Mouse (Mus musculus) CH12F3 (cell line): Measurements from ENCODE around the gene Pacsin1.

ENCODE experiments used
- in situ Hi-C: fragments of 300-500 bp; cut with MboI; formaldehyde crosslinking; loops from 2 replicates; pipeline ENCODE4 v1.14.3; 2020; ENCODE audit warnings: low sequenced_read_pairs

Pacsin1 gene

DNA sequence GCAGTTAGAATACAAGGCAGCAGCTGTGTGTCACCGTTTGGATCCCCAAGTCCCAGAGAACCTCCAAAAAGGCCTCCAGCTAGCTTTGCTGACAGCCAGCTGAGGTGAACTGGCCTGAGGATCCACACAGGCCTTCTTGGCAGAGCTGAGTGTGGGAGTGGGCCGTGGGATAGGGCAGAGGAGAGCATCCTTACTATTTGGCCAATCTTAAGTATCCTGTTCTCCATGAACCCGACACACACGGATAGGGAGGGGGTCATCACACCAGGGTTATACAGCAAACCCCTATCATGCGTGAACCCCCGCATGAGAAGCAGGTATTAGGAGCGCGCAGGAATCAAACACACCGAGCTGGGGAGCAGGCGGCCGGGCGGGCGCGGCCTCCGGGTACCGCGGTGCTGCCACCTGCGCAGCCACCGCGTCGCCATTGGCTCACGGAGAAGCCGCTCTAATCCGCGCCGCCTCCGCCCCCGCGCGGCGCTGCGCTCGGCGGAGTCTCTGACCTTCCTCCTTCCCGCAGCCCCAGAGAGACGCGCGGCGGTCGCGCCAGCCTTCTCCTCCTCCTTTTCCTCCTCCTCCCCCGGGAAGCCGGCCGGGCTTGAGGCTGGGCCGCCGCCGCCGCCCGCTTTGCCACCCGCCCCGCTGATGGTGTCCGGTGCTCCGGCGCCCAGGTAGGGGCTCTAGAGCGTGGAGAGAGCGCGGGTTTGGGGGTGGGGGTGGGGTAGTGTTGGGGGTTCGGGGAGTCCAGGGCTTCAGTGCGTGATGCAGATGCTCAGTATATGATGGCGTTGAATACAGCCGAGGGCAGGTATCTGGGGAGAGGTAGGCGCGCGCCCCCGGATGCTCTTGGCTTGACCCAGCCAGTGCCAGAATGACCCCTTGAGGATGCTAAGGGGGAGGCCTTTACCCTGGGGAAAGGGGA, at the start of gene Pacsin1:
Gene Pacsin1, plus strand, starts transcription at position 421 of the 922 bp plus-strand sequence.
- in situ Hi-C loops: loop anchor here (10.0 kb wide), 1 partner anchor 109 kb away; no protein-coding TSS in a partner anchor

DNA sequence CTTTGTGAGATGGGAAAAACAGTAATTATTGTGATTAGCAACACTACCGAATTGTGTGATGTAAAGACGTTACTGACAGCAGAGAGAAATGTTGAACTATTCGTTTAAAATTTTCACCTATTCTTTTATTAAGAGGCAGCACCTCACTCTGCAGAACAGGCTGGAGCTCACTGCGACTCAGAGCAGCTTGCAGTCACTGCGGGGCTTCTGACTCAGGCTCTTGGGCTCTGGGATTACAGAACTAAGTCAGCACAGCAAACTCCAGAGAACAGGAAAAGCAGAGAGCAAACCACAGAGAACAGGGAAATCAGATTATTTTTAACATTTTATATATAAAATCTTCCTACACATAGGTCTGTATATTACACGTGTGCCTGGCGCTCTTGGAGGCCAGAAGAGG, 45.7 kb upstream of the Pacsin1 start:
- in situ Hi-C loops: no loop called here

DNA sequence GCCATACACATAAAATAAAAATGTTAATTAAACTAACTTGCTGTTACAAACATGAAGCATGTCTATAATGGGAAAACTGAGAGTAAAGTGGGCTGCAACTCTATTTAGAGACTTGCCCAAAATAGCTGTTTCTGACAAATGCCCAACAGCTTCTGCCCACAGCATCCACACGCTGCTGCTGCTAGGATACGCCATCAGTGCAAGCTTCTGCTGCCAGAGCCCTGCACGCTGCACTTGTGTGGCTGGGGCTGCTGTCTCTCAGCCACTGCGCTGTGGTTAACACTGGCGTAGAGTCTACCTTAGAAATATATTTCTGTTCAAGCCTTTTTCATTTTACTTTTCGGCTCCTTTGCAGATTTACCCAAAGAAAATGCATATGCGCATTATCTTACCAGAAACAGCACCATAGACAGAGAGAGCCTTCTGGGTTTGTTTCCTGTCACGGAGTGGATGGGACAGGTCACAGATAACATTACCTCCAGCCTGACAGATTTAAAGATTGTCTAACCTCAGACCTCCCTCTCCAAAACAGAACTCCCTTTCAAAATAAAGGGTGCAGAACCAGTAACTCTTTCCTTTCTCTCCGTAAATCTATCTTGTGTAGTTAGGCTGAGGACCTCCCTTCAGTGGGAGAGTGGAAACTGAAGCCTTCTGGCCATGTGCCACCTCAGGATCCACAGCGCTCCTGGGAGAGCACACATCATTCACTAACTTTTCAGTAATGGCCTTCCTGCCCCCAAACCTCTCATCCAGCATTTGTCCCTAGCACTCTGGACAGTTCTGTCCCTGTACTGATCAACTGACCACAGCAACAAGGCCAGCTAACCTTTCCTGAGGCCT, 44.4 kb upstream of the Pacsin1 start:
- in situ Hi-C loops: no loop called here

DNA sequence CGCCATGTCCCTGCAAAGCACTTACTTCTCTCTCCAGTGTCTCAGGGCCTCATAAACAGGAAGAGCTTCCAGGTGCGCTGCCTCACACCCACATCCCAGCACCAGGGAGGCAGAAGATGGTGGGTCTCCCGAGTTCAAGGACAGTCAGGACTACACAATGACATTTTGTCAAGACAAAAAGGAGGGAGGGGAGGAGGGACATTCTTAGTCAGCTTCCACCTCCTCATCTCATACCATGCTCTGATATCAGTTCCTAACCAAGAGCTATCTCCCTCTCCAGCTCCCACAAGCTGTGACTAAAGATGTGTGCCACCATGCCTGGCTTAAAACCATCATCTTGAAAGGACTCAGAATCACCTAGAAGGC, 43.8 kb upstream of the Pacsin1 start:
- in situ Hi-C loops: no loop called here

DNA sequence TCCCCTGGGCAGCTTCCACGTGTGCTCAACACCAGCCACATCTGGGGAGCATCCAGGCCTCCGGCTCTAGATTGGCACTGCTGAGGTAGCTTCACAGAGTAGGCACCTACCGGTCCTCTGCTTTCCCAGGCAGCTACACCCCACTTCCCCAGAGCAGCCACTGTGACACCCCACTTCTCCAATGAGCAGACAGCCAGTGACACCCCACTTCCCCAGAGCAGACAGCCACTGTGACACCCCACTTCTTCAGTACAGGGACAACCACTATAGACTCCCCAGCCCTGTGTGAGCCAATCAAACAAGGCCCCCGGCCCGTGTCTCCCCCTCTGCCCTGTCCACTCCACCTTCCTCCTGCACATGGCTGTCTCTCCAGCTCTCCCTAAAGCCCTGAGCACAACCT, 43.3 kb upstream of the Pacsin1 start:
- in situ Hi-C loops: no loop called here

DNA sequence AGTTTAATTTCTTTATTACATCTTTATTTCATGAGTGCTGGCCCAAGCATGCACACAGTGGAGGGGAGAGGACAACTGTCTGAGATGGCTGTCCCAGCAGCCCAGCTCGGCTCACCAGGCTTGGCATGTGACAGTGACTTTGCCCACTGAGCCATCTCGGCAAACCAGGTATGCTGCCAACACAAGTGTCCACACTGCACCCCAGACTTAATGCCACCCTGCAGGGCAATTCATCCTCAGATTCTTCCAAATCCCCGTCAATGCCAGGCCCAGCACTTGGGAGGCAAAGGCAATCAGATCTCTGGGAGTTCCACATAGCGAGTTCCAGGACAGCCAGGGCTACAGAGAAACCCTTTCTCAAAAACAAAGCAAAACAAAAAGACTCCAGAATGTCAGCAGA, 42.3 kb upstream of the Pacsin1 start:
- in situ Hi-C loops: no loop called here

- in situ Hi-C loops: no loop called here
Observed at GRCm38 (mm10) chr17:27615388-27615787, 39.9 kb upstream of the Pacsin1 start.

- in situ Hi-C loops: no loop called here
Observed at GRCm38 (mm10) chr17:27621161-27621560, 34.1 kb upstream of the Pacsin1 start.

- in situ Hi-C loops: no loop called here
Observed at GRCm38 (mm10) chr17:27621705-27622531, 33.4 kb upstream of the Pacsin1 start.

DNA sequence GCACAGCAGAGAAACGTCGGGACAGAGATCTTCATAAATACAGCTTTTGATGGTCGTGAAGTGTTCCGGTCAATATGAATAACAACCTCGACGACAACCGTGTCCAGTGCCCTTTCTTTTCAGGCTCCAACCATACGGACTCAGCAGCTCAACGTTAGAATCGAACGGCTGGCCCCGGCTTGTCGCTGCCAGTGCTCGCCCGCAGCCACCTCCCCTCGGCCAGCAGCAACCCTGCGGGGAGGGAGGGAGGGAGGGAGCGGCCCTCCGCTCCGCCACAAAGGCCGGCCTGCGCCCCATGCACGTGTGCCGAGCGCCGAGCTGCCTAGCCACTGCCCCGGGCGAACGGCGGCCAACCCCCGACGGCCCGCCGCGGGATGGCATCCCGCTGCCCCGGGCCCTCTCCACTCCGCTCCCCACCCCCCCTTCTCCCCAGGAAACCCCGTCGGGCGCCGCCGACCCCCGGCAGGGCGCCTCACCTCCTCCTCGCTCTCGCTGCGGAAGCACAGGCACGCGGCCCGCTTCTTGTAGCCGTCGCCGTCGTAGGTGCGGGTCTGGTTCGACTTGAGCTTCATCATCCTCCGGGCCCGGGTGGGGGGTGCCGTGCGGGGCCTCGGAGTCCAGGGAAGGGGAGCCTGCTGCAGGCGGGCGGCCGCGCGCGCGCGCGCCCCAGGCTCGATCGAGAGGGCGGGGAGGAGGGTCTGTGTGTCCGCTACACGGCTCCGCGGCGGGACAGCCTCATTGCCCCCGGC, 32.5 kb upstream of the Pacsin1 start:
- in situ Hi-C loops: no loop called here

DNA sequence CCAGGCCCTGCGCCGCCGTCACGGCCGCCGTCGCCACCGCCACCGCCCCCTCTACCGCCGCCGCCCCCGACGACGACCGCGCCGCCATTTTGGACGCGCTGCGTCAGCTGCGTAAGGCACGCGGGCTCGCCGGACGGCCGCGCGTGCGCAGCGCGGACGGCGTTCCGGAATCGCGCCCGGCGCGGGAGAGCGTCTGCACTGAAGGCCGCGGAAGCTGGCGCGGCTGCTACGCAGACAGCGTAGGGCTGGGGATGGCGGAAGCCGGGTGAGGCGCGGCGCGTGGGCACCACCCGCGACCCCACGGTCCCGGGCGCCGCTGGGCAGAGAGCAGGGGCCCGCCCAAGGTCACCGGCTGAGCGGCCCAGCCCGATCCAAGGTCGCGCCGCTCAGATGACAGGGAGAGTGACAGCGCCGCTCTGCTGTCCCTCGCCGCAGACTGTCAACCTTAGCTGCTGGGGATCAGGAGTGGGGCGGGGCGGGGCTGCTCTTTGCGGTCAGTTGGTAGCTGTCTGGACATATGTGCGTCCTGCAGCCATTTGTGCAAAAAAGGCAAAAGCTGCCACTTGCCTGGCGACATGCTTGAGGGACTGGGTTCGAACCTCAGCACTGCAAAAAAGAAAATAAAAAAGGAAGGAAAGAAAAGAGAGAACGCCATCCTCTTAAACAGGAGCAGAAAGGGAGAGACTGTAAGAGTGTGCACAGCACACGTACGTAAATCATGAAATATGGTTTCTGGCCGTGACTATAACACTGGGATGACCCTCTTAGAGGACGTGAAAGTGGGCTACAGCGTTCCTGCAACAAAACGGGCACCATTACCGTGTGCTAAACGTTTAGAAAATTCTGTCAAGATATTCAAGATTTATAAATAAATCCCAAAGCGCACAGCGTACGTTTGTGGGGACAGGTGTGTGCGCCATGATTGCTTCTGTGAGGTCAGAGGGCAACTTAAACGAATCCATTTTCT, 31.7 kb upstream of the Pacsin1 start, which contains the start of gene Nudt3:
Gene Nudt3, minus strand, starts transcription at position 136 of the 967 bp plus-strand sequence.
- in situ Hi-C loops: no loop called here

DNA sequence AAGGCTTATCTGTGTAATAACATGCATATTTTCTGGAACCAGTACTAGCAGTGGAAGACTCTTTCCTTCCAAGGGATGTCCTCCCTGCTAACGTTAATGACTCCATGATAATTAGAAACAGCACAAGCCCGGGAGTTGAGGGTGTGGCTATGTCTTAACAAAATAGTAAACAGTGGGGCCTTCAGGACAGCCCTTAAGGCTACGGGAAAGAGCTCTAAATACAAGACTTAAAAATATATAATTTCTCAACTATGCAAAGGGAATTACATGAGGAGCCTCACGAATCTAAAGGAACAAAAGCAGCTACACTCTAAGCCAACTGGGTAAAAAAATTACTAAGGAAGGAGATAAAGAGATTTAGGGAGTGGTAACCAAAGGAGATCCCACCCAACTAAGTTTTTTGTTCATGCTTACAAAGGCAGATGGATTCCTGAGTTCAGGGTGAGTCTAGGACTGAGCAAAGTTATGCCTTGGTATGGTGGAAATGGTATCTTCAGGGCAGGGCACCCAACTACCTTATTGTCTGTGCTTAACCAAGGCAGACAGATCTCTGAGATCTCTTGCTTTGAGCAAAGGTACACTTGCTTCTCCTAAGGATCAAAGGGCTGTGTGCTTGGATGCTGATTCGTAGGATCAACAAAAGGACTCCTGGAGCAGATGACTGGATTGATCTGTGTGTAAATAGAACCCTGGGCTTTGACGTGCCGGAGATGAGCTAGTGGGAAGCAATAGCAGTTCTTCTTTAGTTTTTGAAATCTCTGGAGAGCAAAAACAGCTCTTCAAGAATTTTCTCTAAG, 29.7 kb upstream of the Pacsin1 start:
- in situ Hi-C loops: no loop called here

DNA sequence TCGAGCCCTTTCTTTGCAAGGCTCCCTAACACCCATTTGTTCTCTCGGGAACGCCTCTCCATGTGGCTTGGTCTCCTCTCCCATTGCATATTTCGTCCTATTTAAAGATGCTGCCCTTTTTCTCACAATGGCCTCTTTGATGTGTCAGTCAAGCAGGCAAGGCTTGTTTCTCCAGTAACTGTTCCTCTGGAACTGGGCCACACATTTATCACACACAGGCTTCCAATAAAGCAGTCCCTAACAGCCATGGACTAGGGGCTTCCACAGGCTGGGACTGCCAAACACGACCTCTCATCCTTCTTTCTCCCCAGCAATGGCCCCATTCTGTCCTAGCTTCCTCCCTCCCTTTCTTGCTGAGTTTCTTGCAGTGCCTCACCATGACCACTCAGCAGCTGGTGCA, 28.6 kb upstream of the Pacsin1 start:
- in situ Hi-C loops: no loop called here

- in situ Hi-C loops: no loop called here
Observed at GRCm38 (mm10) chr17:27627451-27627850, 27.9 kb upstream of the Pacsin1 start.

- in situ Hi-C loops: no loop called here
Observed at GRCm38 (mm10) chr17:27628376-27628775, 26.9 kb upstream of the Pacsin1 start.

GRCm38 (mm10) chr17:27629249-27630020, 25.9 kb upstream of the Pacsin1 start:
- in situ Hi-C loops: no loop called here

DNA sequence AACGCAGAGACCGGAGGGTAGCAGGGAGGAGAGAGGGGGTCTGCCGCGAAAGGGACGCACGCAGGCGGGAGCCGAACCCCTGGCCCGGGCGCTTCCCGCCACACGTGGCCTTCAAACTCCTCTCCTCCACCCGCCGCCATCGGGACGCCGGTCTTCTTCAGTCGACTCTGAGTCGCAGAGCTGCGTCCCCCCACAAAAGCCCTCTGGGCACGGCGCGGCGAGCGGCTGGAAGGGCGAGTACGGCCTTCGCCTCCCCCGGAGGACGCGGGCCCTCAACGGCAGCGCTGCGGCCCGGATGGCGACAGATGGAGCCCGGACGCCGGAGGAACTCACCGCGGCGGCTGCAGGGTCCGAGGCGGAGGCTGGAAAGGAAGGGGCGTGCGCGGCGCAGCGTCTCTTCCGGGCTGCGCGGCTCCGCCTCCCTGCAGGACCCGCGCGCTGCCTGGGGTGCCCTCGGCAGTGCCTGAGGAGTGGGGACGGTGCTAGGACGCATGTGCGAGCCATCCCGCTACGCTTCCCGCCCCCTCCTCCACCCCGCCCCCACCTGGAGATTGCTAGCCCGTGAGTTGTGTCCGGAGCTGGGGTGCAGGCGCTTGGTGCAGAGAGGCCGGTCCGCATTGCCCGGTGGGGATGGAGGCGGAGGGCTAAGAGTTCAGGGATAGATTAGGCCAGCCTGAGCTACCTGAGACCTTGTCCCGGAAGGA, 20.3 kb upstream of the Pacsin1 start, which contains the start of gene RPS10-NUDT3:
Gene RPS10-NUDT3, minus strand, starts transcription at position 352 of the 704 bp plus-strand sequence.
- in situ Hi-C loops: no loop called here
